Mouse (Mus musculus): ENCODE measurements around the gene Stxbp6.

DNA sequence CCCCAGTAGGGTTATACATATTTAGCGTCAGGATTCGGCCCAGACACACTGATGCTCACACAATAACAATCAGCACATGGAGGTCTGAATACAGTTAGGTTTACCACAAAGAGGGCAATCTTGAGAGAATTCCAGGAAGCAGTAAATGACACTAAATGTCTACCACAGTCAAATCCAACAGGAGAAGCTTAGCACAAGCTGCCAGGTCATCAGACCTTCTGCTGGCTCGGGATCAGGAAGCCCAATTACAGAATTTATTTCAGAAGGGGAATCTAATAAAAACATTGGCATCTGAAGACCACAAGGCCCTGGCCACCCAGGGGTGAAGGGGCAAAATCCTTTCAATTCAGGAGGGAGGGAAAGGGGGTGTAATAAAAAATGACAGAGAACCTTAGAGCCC, 6.8 kb downstream of the Stxbp6 start:
- TF ChIP-seq CTCF (IDR thresholded peaks at IDR 0.05; ENCODE audit: borderline replicate concordance, control insufficient read depth, extremely low read depth, insufficient read depth, low read length, poor library complexity) = no peak
- no peak for TF ChIP-seq POLR2A (IDR thresholded peaks at IDR 0.05; ENCODE audit: control insufficient read depth, extremely low read depth, insufficient read depth, low read length, poor library complexity)

Measured in thymus, adult 2 months (tissue).